Mouse (Mus musculus) liver, embryonic 11.5 days (tissue): ENCODE measurements around the gene Kbtbd4. TPM values are rescaled to one million over a fixed set of nuclear protein-coding genes. Genes with fewer than 3 reads are reported as not detected.
"Not testable (repeated sequence)": the region's sequence is repeated elsewhere in the genome, so short reads cannot be mapped to it uniquely, and the experiment has no call there.

Experiments used
- ATAC-seq: fragments of 200-750 bp; cut with Nextera tagmentation; replicated peaks from 2 replicates; pipeline ENCODE4 v1.8.0; 2017; ENCODE audit warnings: moderate number of reproducible peaks, mild to moderate bottlenecking, moderate TSS enrichment, moderate library complexity; ENCODE audit not compliant: low FRiP score
- DNase-seq: peaks from one replicate; pipeline ENCODE4 v3.0.0-alpha.2; 2017; ENCODE audit warnings: low spot score
- H3K27ac ChIP-seq: fragments of 300-500 bp; sonication (generic); 2 replicates; pipeline ENCODE4 v1.5.1; 2014; ENCODE audit warnings: mild to moderate bottlenecking, low read depth, low read length, control low read depth
- H3K27me3 ChIP-seq: fragments of 300-500 bp; sonication (generic); replicated peaks from 2 replicates; pipeline ENCODE4 v1.6.1; 2014; ENCODE audit warnings: low read length, mixed read lengths; ENCODE audit not compliant: control insufficient read depth, insufficient read depth
- H3K36me3 ChIP-seq: fragments of 300-500 bp; sonication (generic); 2 replicates; pipeline ENCODE4 v1.6.1; 2014; ENCODE audit warnings: mild to moderate bottlenecking, low read length, moderate library complexity, mixed read lengths; ENCODE audit not compliant: control insufficient read depth, insufficient read depth
- H3K4me1 ChIP-seq: fragments of 300-500 bp; sonication (generic); replicated peaks from 2 replicates; pipeline ENCODE4 v1.6.1; 2014; ENCODE audit warnings: low read length, mixed read lengths; ENCODE audit not compliant: control insufficient read depth, insufficient read depth
- H3K4me2 ChIP-seq: fragments of 300-500 bp; sonication (generic); 2 replicates; pipeline ENCODE4 v1.6.1; 2014; ENCODE audit warnings: mild to moderate bottlenecking, control low read depth, moderate library complexity
- H3K4me3 ChIP-seq: fragments of 300-500 bp; sonication (generic); 2 replicates; pipeline ENCODE4 v1.5.1; 2014; ENCODE audit warnings: low read depth, low read length, control low read depth
- H3K9ac ChIP-seq: fragments of 300-500 bp; sonication (generic); 2 replicates; pipeline ENCODE4 v1.6.1; 2014; ENCODE audit warnings: low read depth, low read length, control low read depth
- H3K9me3 ChIP-seq: fragments of 300-500 bp; sonication (generic); 2 replicates; pipeline ENCODE4 v1.6.1; 2016; ENCODE audit warnings: low read length, inconsistent platforms, mixed read lengths; ENCODE audit not compliant: control insufficient read depth
- WGBS: fragments of 180-500 bp; shearing (Covaris S2); extraction: QIAGEN DNeasy Blood & Tissue Kit; methylation state at CpG from one replicate; pipeline ENCODE4 v1.1.7; 2014; 5-methylcytosine and 5-hydroxymethylcytosine counted together
- polyA plus RNA-seq: library from polyadenylated mRNA; unstranded; fragments of >200 nt; fragmentation: Nextera tagmentation; extraction: Ambion mirVana; gene quantifications from 2 replicates; pipeline ENCODE4 v1.2.1, GENCODE M21; 2014

Gene Kbtbd4
- polyA plus RNA-seq, 1 experiment from 2014 or later, result 34.4 TPM

GRCm38 (mm10) chr2:90889550-90890548, 14.7 kb upstream of the Kbtbd4 start:
- H3K27ac ChIP-seq, result peak overlapping the region; percentile 38
- H3K4me1 ChIP-seq, result peaks cover 37% of the 10 kb centered on the region
- peaks cover 55% of the 10 kb centered on the region for H3K27me3 ChIP-seq
- H3K9ac ChIP-seq, result peak overlapping the region; percentile 73
- DNase-seq (peak; percentile 65), ATAC-seq (peak; percentile 68)
- 0 out of 2 replicates have a peak, but pooled peaks cover 5% of the 10 kb centered on the region for H3K36me3 ChIP-seq
- H3K4me3 ChIP-seq, result peak overlapping the region; percentile 68
- WGBS, result 5% methylated on average over 132 of the region's 133 CpGs
- peak overlapping the region; percentile 81 for H3K4me2 ChIP-seq
- no peaks in the 10 kb centered on the region for H3K9me3 ChIP-seq

GRCm38 (mm10) chr2:90893673-90894298, 10.8 kb upstream of the Kbtbd4 start:
- H3K4me1 ChIP-seq, result peaks cover 41% of the 10 kb centered on the region
- peak overlapping the region; percentile 52 for H3K4me2 ChIP-seq
- peak overlapping the region; percentile 52 for H3K9ac ChIP-seq
- DNase-seq, result no peak
- peak overlapping the region; percentile 93 for H3K27ac ChIP-seq
- WGBS, result 59% methylated on average over 6 of the region's 6 CpGs
- H3K9me3 ChIP-seq, result no peaks in the 10 kb centered on the region
- peaks cover 30% of the 10 kb centered on the region for H3K36me3 ChIP-seq
- no peak overlapping the region for H3K4me3 ChIP-seq
- ATAC-seq, result peak; percentile 89
- H3K27me3 ChIP-seq, result peaks cover 16% of the 10 kb centered on the region

- H3K9me3 ChIP-seq, H3K4me3 ChIP-seq, DNase-seq: not testable (repeated sequence)
- ATAC-seq, result 0 out of 2 replicates have a peak, but pooled peaks have one; percentile 25
- WGBS, result 56% methylated on average over 3 of the region's 3 CpGs
- Histone ChIP-seq H3K4me1 (peaks cover 38% of the 10 kb centered on the region), H3K27me3 (peaks cover 11% of the 10 kb centered on the region), H3K9ac (peak overlapping the region; percentile 40; the same call in 1 of the 2 replicates), H3K36me3 (peaks cover 32% of the 10 kb centered on the region), H3K4me2 (peak overlapping the region; percentile 52), H3K27ac (peak overlapping the region; percentile 93)
Observed at GRCm38 (mm10) chr2:90894299-90894677, 10.3 kb upstream of the Kbtbd4 start.

GRCm38 (mm10) chr2:90903398-90903797, 1.1 kb upstream of the Kbtbd4 start:
- no peak for ATAC-seq

GRCm38 (mm10) chr2:90904856-90905224, 300 bp downstream of the Kbtbd4 start:
- DNase-seq (no peak), ATAC-seq (peak; percentile 53)
- Histone ChIP-seq H3K9me3 (no peaks in the 10 kb centered on the region), H3K4me2 (peak overlapping the region; percentile 78), H3K4me1 (peaks cover 11% of the 10 kb centered on the region), H3K27me3 (no peaks in the 10 kb centered on the region), H3K27ac (peak overlapping the region; percentile 81; the same call in 1 of the 2 replicates), H3K9ac (peak overlapping the region; percentile 95), H3K36me3 (peaks cover 31% of the 10 kb centered on the region), H3K4me3 (peak overlapping the region; percentile 88)
- under 1% methylated on average over 21 of the region's 21 CpGs for WGBS

More at GRCm38 (mm10) chr2:90903398-90903797, 1.1 kb upstream of the Kbtbd4 start:
- H3K27ac ChIP-seq, result no peak overlapping the region
- DNase-seq, result no peak
- peaks cover 25% of the 10 kb centered on the region for H3K36me3 ChIP-seq
- peak overlapping the region; percentile 88 for H3K4me3 ChIP-seq
- WGBS, result 81% methylated on average over 2 of the region's 2 CpGs
- H3K27me3 ChIP-seq, result no peaks in the 10 kb centered on the region
- peaks cover 11% of the 10 kb centered on the region for H3K4me1 ChIP-seq
- H3K9ac ChIP-seq, result peak overlapping the region; percentile 95
- no peaks in the 10 kb centered on the region for H3K9me3 ChIP-seq
- H3K4me2 ChIP-seq, result peak overlapping the region; percentile 78

DNA sequence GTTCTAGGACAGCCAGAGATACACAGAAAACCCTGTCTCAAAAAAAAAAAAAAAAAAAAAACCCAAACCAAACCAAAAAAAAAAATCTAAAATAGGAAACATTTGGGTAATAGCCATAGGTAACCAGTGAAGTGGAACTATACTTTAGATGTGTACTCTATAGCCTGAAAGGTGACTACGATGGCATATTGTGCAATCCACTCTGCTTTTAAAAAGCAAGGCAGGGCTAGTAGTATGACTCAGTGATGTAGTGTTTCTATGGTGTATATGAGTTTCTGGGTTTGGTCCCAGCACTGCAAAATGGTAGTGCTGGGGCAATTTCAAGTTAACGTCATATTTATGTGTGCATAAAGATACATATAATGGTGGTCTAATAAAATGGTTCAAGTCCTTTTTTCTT, 2.2 kb downstream of the Kbtbd4 start:
- ATAC-seq (no peak), DNase-seq (no peak)
- Histone ChIP-seq H3K4me2 (no peak overlapping the region), H3K4me1 (peaks cover 11% of the 10 kb centered on the region), H3K27me3 (no peaks in the 10 kb centered on the region), H3K36me3 (peaks cover 38% of the 10 kb centered on the region), H3K9ac (no peak overlapping the region), H3K9me3 (no peaks in the 10 kb centered on the region), H3K4me3 (no peak overlapping the region), H3K27ac (no peak overlapping the region)
- 91% methylated on average over 2 of the region's 2 CpGs for WGBS

DNA sequence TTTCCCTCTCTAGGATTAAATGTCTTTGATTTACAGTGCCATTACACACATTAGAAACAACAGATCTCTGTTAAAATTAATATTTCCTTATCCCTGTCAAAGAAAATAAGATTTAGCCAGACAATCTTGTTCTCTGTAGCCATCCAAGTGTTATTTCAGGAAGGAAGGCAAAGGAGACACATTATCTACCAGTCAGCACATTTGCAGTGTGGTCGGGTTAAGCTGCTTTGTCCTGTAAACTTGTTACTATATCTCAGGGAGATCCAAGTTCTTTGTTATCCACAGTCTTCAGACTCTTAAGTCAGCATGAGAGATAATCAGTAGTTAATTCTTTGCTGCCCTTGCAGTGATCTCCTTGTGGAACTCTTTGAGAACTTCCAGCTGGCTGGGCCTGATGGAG, 6.3 kb downstream of the Kbtbd4 start:
- Histone ChIP-seq H3K4me2 (no peak overlapping the region), H3K36me3 (peaks cover 46% of the 10 kb centered on the region), H3K9ac (no peak overlapping the region), H3K27me3 (no peaks in the 10 kb centered on the region), H3K4me1 (peaks cover under 1% of the 10 kb centered on the region), H3K4me3 (no peak overlapping the region), H3K9me3 (no peaks in the 10 kb centered on the region), H3K27ac (no peak overlapping the region)
- no peak for DNase-seq
- WGBS, result 43% methylated on average over 1 of the region's 1 CpGs
- ATAC-seq, result no peak

GRCm38 (mm10) chr2:90911668-90912067, 7.1 kb downstream of the Kbtbd4 start:
- Histone ChIP-seq H3K9me3 (no peaks in the 10 kb centered on the region), H3K9ac (no peak overlapping the region), H3K4me1 (peaks cover 8% of the 10 kb centered on the region), H3K4me2 (no peak overlapping the region), H3K27me3 (no peaks in the 10 kb centered on the region), H3K36me3 (peaks cover 44% of the 10 kb centered on the region), H3K4me3 (no peak overlapping the region), H3K27ac (no peak overlapping the region)
- DNase-seq, result no peak
- 80% methylated on average over 1 of the region's 1 CpGs for WGBS
- no peak for ATAC-seq
